Mouse (Mus musculus): ENCODE results near the gene Nfib.

GRCm38 (mm10) chr4:82512335-82512734 lies 193.2 kb downstream of the Nfib start:
- TF ChIP-seq CTCF (IDR thresholded peaks at IDR 0.05; ENCODE audit: low read depth, low read length) (no peak), POLR2A (IDR thresholded peaks at IDR 0.05; ENCODE audit: extremely low read depth, insufficient read depth, low read length) (no peak)

Data from liver, adult 2 months (tissue).